Mouse (Mus musculus): ENCODE data around the gene Fam76b. TPM values are rescaled to one million over a fixed set of nuclear protein-coding genes. Genes with fewer than 3 reads are reported as not detected.

The Fam76b gene
- polyA plus RNA-seq, 1 experiment from 2014 or later, result 29.8 TPM

GRCm38 (mm10) chr9:13856777-13857176 lies 29.3 kb downstream of the Fam76b start:
- no peak overlapping the region for H3K4me3 ChIP-seq (ENCODE audit: low read depth, low read length)
- no peaks in the 10 kb centered on the region for H3K27me3 ChIP-seq (ENCODE audit: insufficient read depth, low read length)
- no peak overlapping the region for H3K4me2 ChIP-seq
- H3K4me1 ChIP-seq (ENCODE audit: insufficient read depth), result no peaks in the 10 kb centered on the region
- no peak overlapping the region for H3K27ac ChIP-seq (ENCODE audit: low read depth)
- no peaks in the 10 kb centered on the region for H3K9me3 ChIP-seq (ENCODE audit: low read depth, low read length)
- DNase-seq, result no peak
- no peaks in the 10 kb centered on the region for H3K36me3 ChIP-seq (ENCODE audit: insufficient read depth)
- TF ChIP-seq CTCF (IDR thresholded peaks at IDR 0.05; ENCODE audit: low read depth), result no peak
- H3K9ac ChIP-seq, result no peak overlapping the region
- no peak for ATAC-seq (ENCODE audit: insufficient read depth)
- WGBS, result 59% methylated on average over 4 of the region's 4 CpGs

DNA sequence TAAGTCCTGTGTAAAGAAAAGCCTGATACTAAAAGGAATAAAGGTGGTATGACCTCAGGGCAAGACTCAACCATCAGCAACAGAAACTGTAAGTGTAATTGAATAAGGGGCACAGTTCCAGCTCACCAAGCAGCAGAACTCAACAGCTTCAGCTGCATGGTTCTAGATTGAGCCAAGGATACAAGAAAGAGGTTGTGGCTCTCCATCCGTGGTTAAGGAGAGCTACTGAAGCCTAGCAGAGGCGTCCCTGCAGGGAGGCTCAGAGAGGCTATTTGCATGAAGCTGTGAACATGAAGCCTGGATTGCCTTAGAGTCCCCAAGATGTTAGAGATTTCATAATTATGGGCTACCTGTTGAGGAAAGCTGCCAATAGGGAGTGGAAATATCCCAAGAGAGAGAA lies 40.1 kb downstream of the Fam76b start:
- ATAC-seq (ENCODE audit: insufficient read depth), result no peak
- no peak for TF ChIP-seq CTCF (IDR thresholded peaks at IDR 0.05; ENCODE audit: low read depth)
- DNase-seq, result no peak
- Histone ChIP-seq H3K4me3 (ENCODE audit: low read depth, low read length) (no peak overlapping the region), H3K27ac (ENCODE audit: low read depth) (no peak overlapping the region), H3K9ac (no peak overlapping the region), H3K36me3 (ENCODE audit: insufficient read depth) (no peaks in the 10 kb centered on the region), H3K4me1 (ENCODE audit: insufficient read depth) (no peaks in the 10 kb centered on the region), H3K27me3 (ENCODE audit: insufficient read depth, low read length) (no peaks in the 10 kb centered on the region), H3K9me3 (ENCODE audit: low read depth, low read length) (no peaks in the 10 kb centered on the region), H3K4me2 (no peak overlapping the region)
- 59% methylated on average over 2 of the region's 2 CpGs for WGBS

DNA sequence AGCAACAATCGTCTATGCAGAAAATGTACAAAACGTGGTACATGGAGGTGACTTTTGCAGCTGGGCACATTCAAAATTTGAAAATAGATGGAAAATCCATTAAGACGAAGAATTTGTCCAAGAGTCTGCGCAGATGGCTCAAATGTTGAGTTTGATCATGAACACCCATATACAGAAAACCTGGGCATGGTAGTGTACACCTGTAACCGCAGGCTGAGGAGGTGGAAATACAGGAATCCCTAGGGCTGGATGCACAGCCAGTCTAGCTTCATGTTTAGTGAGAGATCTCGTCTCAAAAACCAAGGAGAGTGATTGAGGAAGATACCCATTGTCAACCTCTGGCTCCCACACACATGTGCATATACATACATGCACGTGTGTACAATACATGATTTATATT lies 44.1 kb downstream of the Fam76b start:
- WGBS, result 83% methylated on average over 7 of the region's 7 CpGs

DNA sequence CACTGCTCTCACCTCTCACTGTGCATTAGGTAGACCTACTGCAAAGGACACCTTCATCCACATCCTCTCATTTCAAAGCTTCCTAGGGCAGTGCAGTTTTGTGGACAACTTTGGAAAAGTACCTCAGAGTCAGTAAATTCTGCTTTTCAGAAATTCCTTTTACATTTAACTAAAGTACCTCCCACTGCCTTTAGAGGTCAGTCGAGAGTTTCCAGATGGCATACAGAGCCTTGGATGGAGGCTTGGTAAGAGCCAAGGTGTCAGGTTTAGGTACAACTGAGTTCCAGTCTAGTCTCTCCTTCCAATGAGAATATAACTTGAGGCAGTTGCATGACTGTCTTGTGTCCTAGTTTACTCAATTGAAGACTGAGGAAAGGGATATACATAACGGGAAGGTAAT lies 46.8 kb downstream of the Fam76b start:
- Histone ChIP-seq H3K4me1 (ENCODE audit: insufficient read depth) (no peaks in the 10 kb centered on the region), H3K36me3 (ENCODE audit: insufficient read depth) (no peaks in the 10 kb centered on the region), H3K27me3 (ENCODE audit: insufficient read depth, low read length) (no peaks in the 10 kb centered on the region), H3K4me2 (no peak overlapping the region), H3K27ac (ENCODE audit: low read depth) (no peak overlapping the region), H3K9me3 (ENCODE audit: low read depth, low read length) (no peaks in the 10 kb centered on the region), H3K9ac (no peak overlapping the region), H3K4me3 (ENCODE audit: low read depth, low read length) (no peak overlapping the region)
- WGBS, result 42% methylated on average over 2 of the region's 2 CpGs
- TF ChIP-seq CTCF (IDR thresholded peaks at IDR 0.05; ENCODE audit: low read depth), result peak; percentile 53
- ATAC-seq (ENCODE audit: insufficient read depth), result no peak
- peak; percentile 62 for DNase-seq

More for the DNA sequence above, 44.1 kb downstream of the Fam76b start:
- DNase-seq (no peak), ATAC-seq (ENCODE audit: insufficient read depth) (no peak)
- H3K36me3 ChIP-seq (ENCODE audit: insufficient read depth), result no peaks in the 10 kb centered on the region
- no peak overlapping the region for H3K4me2 ChIP-seq
- no peaks in the 10 kb centered on the region for H3K9me3 ChIP-seq (ENCODE audit: low read depth, low read length)
- no peak for TF ChIP-seq CTCF (IDR thresholded peaks at IDR 0.05; ENCODE audit: low read depth)
- no peaks in the 10 kb centered on the region for H3K4me1 ChIP-seq (ENCODE audit: insufficient read depth)
- no peak overlapping the region for H3K4me3 ChIP-seq (ENCODE audit: low read depth, low read length)
- H3K27me3 ChIP-seq (ENCODE audit: insufficient read depth, low read length), result no peaks in the 10 kb centered on the region
- H3K9ac ChIP-seq, result no peak overlapping the region
- H3K27ac ChIP-seq (ENCODE audit: low read depth), result no peak overlapping the region

DNA sequence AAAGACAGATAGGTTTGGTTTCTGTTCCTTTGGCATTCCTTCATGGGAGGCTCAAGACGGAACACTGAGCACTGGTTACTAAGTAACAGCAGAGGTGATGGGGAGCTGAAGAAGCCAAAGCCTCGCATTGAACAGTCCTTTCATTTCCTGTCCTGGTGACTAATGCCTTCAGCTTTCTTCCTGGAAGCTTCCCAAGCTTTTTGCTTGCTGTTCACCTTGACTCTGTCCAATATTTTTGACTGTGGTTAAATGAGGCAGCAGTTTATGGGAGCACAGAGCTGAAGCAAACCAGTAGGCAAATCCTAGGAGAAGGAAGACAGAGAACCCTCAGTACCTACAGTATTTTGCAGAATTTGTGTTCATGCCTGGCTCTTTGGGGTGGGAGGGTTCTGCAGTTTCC lies 47.8 kb downstream of the Fam76b start:
- Histone ChIP-seq H3K4me3 (ENCODE audit: low read depth, low read length) (no peak overlapping the region), H3K4me1 (ENCODE audit: insufficient read depth) (no peaks in the 10 kb centered on the region), H3K9me3 (ENCODE audit: low read depth, low read length) (no peaks in the 10 kb centered on the region), H3K36me3 (ENCODE audit: insufficient read depth) (no peaks in the 10 kb centered on the region), H3K27ac (ENCODE audit: low read depth) (no peak overlapping the region), H3K27me3 (ENCODE audit: insufficient read depth, low read length) (no peaks in the 10 kb centered on the region), H3K4me2 (no peak overlapping the region), H3K9ac (no peak overlapping the region)
- ATAC-seq (ENCODE audit: insufficient read depth) (no peak), DNase-seq (no peak)
- 37% methylated on average over 2 of the region's 2 CpGs for WGBS
- TF ChIP-seq CTCF (IDR thresholded peaks at IDR 0.05; ENCODE audit: low read depth), result no peak

GRCm38 (mm10) chr9:13880761-13881160 lies 53.2 kb downstream of the Fam76b start:
- H3K27me3 ChIP-seq (ENCODE audit: insufficient read depth, low read length), result no peaks in the 10 kb centered on the region
- H3K9ac ChIP-seq, result no peak overlapping the region
- WGBS, result 33% methylated on average over 1 of the region's 1 CpGs
- H3K27ac ChIP-seq (ENCODE audit: low read depth), result no peak overlapping the region
- H3K36me3 ChIP-seq (ENCODE audit: insufficient read depth), result no peaks in the 10 kb centered on the region
- TF ChIP-seq CTCF (IDR thresholded peaks at IDR 0.05; ENCODE audit: low read depth), result no peak
- ATAC-seq (ENCODE audit: insufficient read depth), result no peak
- DNase-seq, result no peak
- no peaks in the 10 kb centered on the region for H3K4me1 ChIP-seq (ENCODE audit: insufficient read depth)
- no peak overlapping the region for H3K4me3 ChIP-seq (ENCODE audit: low read depth, low read length)
- no peak overlapping the region for H3K4me2 ChIP-seq
- H3K9me3 ChIP-seq (ENCODE audit: low read depth, low read length), result no peaks in the 10 kb centered on the region

DNA sequence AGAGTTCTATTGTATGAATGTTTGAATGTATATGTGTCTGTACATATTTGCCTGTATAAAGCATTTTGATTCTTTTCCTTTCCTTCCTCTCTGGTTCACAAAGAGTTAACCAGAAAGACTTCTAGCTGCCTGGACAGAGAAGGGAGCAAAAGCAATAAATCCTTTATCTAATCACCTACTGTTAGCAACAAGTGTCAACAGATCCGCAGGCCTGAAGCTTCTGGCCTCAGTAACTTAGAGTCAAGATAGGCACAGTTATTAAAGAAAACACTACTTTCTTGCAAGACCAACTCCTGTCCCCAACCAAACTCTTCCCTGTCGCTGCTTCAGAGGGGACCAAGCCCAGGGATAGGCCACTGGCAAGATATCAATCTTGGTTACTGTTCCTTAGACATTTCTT lies 55.0 kb downstream of the Fam76b start:
- no peaks in the 10 kb centered on the region for H3K4me1 ChIP-seq (ENCODE audit: insufficient read depth)
- WGBS, result 12% methylated on average over 2 of the region's 2 CpGs
- H3K4me2 ChIP-seq, result no peak overlapping the region
- H3K9ac ChIP-seq, result no peak overlapping the region
- H3K36me3 ChIP-seq (ENCODE audit: insufficient read depth), result no peaks in the 10 kb centered on the region
- DNase-seq, result no peak
- no peaks in the 10 kb centered on the region for H3K27me3 ChIP-seq (ENCODE audit: insufficient read depth, low read length)
- H3K27ac ChIP-seq (ENCODE audit: low read depth), result no peak overlapping the region
- no peak for TF ChIP-seq CTCF (IDR thresholded peaks at IDR 0.05; ENCODE audit: low read depth)
- ATAC-seq (ENCODE audit: insufficient read depth), result no peak
- H3K9me3 ChIP-seq (ENCODE audit: low read depth, low read length), result no peaks in the 10 kb centered on the region
- no peak overlapping the region for H3K4me3 ChIP-seq (ENCODE audit: low read depth, low read length)

GRCm38 (mm10) chr9:13888981-13889380 lies 61.5 kb downstream of the Fam76b start:
- no peak overlapping the region for H3K4me2 ChIP-seq
- H3K4me1 ChIP-seq (ENCODE audit: insufficient read depth), result no peaks in the 10 kb centered on the region
- WGBS, result 68% methylated on average over 5 of the region's 5 CpGs
- no peak for TF ChIP-seq CTCF (IDR thresholded peaks at IDR 0.05; ENCODE audit: low read depth)
- no peaks in the 10 kb centered on the region for H3K27me3 ChIP-seq (ENCODE audit: insufficient read depth, low read length)
- ATAC-seq (ENCODE audit: insufficient read depth), result no peak
- H3K36me3 ChIP-seq (ENCODE audit: insufficient read depth), result no peaks in the 10 kb centered on the region
- H3K27ac ChIP-seq (ENCODE audit: low read depth), result no peak overlapping the region
- no peak overlapping the region for H3K4me3 ChIP-seq (ENCODE audit: low read depth, low read length)
- no peak overlapping the region for H3K9ac ChIP-seq
- DNase-seq, result no peak
- H3K9me3 ChIP-seq (ENCODE audit: low read depth, low read length), result no peaks in the 10 kb centered on the region

Data from lung, embryonic 14.5 days (tissue).